Mouse (Mus musculus) megakaryocyte, embryonic 14.5 days (primary cell): ENCODE measurements at regions not wholly inside any gene's neighbourhood (a gene's known extent, or its start where the extent isn't known, plus 50 kb on each side); places are given as distances from the start of the nearest gene placed in this dataset.

Source experiments
- H3K27me3 ChIP-seq: replicated peaks from 2 replicates; pipeline ENCODE3; 2012; ENCODE audit warnings: inconsistent platforms
- H3K36me3 ChIP-seq: replicated peaks from 2 replicates; pipeline ENCODE3; 2012; ENCODE audit warnings: low read length, inconsistent platforms, mixed read lengths
- H3K4me1 ChIP-seq: 2 replicates; pipeline ENCODE4 v1.6.1; 2012; ENCODE audit warnings: inconsistent platforms
- H3K4me3 ChIP-seq: replicated peaks from 2 replicates; pipeline ENCODE3; 2012; ENCODE audit warnings: moderate library complexity, mild to moderate bottlenecking, inconsistent platforms
- H3K9me3 ChIP-seq: 2 replicates; pipeline ENCODE4 v1.6.1; 2012; ENCODE audit warnings: inconsistent platforms
- FLI1 ChIP-seq: IDR thresholded peaks from 2 replicates; pipeline ENCODE4 v1.6.1; 2012; ENCODE audit warnings: low read length, inconsistent platforms, mixed read lengths
- GATA1 ChIP-seq: IDR thresholded peaks from 3 replicates; pipeline ENCODE4 v1.6.1; 2012; ENCODE audit warnings: mixed read lengths, low read length, inconsistent platforms, borderline replicate concordance

- TF ChIP-seq GATA1 = no peak
- TF ChIP-seq FLI1 = no peak
- H3K27me3 ChIP-seq = no peaks in the 10 kb centered on the region
- no peaks in the 10 kb centered on the region for H3K36me3 ChIP-seq
- H3K4me3 ChIP-seq = no peak overlapping the region
- no peaks in the 10 kb centered on the region for H3K9me3 ChIP-seq
- no peaks in the 10 kb centered on the region for H3K4me1 ChIP-seq
Observed at GRCm38 (mm10) chr12:9287271-9287670, 257.5 kb downstream of the Ttc32 start.

GRCm38 (mm10) chr12:9292656-9293055 is 262.9 kb downstream of the Ttc32 start:
- H3K9me3 ChIP-seq = no peaks in the 10 kb centered on the region
- H3K4me3 ChIP-seq = no peak overlapping the region
- H3K27me3 ChIP-seq = no peaks in the 10 kb centered on the region
- no peaks in the 10 kb centered on the region for H3K36me3 ChIP-seq
- no peaks in the 10 kb centered on the region for H3K4me1 ChIP-seq
- TF ChIP-seq FLI1 (no peak), GATA1 (no peak)

- no peaks in the 10 kb centered on the region for H3K4me1 ChIP-seq
- TF ChIP-seq FLI1 = no peak
- no peak for TF ChIP-seq GATA1
- no peaks in the 10 kb centered on the region for H3K27me3 ChIP-seq
- no peak overlapping the region for H3K4me3 ChIP-seq
- H3K36me3 ChIP-seq = no peaks in the 10 kb centered on the region
- H3K9me3 ChIP-seq = no peaks in the 10 kb centered on the region
Observed at GRCm38 (mm10) chr12:9295211-9295610, 265.4 kb downstream of the Ttc32 start.

- Histone ChIP-seq H3K9me3 (peaks cover 3% of the 10 kb centered on the region; the same call in 1 of the 2 replicates), H3K36me3 (no peaks in the 10 kb centered on the region), H3K4me1 (no peaks in the 10 kb centered on the region), H3K27me3 (no peaks in the 10 kb centered on the region), H3K4me3 (no peak overlapping the region)
- TF ChIP-seq FLI1 (no peak), GATA1 (no peak)
Observed at GRCm38 (mm10) chr12:9298848-9299655, 269.3 kb downstream of the Ttc32 start.

- no peaks in the 10 kb centered on the region for H3K4me1 ChIP-seq
- TF ChIP-seq GATA1 (no peak), FLI1 (no peak)
- H3K36me3 ChIP-seq = no peaks in the 10 kb centered on the region
- H3K4me3 ChIP-seq = no peak overlapping the region
- peaks cover 3% of the 10 kb centered on the region; the same call in 1 of the 2 replicates for H3K9me3 ChIP-seq
- no peaks in the 10 kb centered on the region for H3K27me3 ChIP-seq
Observed at GRCm38 (mm10) chr12:9304146-9304545, 265.8 kb upstream of the Osr1 start.

- H3K9me3 ChIP-seq = peaks cover 7% of the 10 kb centered on the region; the same call in 1 of the 2 replicates
- no peaks in the 10 kb centered on the region for H3K27me3 ChIP-seq
- no peak overlapping the region for H3K4me3 ChIP-seq
- no peaks in the 10 kb centered on the region for H3K4me1 ChIP-seq
- no peaks in the 10 kb centered on the region for H3K36me3 ChIP-seq
- no peak for TF ChIP-seq FLI1
- no peak for TF ChIP-seq GATA1
Observed at GRCm38 (mm10) chr12:9337891-9338672, 231.8 kb upstream of the Osr1 start.

GRCm38 (mm10) chr12:9338801-9339231 is 231.1 kb upstream of the Osr1 start:
- H3K27me3 ChIP-seq = no peaks in the 10 kb centered on the region
- H3K4me1 ChIP-seq = no peaks in the 10 kb centered on the region
- no peak overlapping the region for H3K4me3 ChIP-seq
- H3K9me3 ChIP-seq = peaks cover 7% of the 10 kb centered on the region; the same call in 1 of the 2 replicates
- no peaks in the 10 kb centered on the region for H3K36me3 ChIP-seq
- TF ChIP-seq GATA1 = no peak
- no peak for TF ChIP-seq FLI1

GRCm38 (mm10) chr12:9340769-9341168 is 229.1 kb upstream of the Osr1 start:
- Histone ChIP-seq H3K4me1 (no peaks in the 10 kb centered on the region), H3K27me3 (no peaks in the 10 kb centered on the region), H3K36me3 (no peaks in the 10 kb centered on the region), H3K9me3 (peaks cover 7% of the 10 kb centered on the region; the same call in 1 of the 2 replicates), H3K4me3 (no peak overlapping the region)
- TF ChIP-seq FLI1 (no peak), GATA1 (no peak)

GRCm38 (mm10) chr12:9345359-9345758 is 224.6 kb upstream of the Osr1 start:
- Histone ChIP-seq H3K27me3 (no peaks in the 10 kb centered on the region), H3K36me3 (no peaks in the 10 kb centered on the region), H3K4me3 (no peak overlapping the region), H3K9me3 (peaks cover 4% of the 10 kb centered on the region; the same call in 1 of the 2 replicates), H3K4me1 (no peaks in the 10 kb centered on the region)
- TF ChIP-seq FLI1 (no peak), GATA1 (no peak)

- Histone ChIP-seq H3K4me3 (no peak overlapping the region), H3K9me3 (0 out of 2 replicates have a peak, but pooled peaks cover 13% of the 10 kb centered on the region), H3K4me1 (no peaks in the 10 kb centered on the region), H3K36me3 (no peaks in the 10 kb centered on the region), H3K27me3 (no peaks in the 10 kb centered on the region)
- TF ChIP-seq FLI1 (no peak), GATA1 (no peak)
Observed at GRCm38 (mm10) chr12:9355512-9355911, 214.4 kb upstream of the Osr1 start.
